Mouse (Mus musculus): ENCODE data around the gene Cfap74. TPM values are rescaled to one million over a fixed set of nuclear protein-coding genes. Genes with fewer than 3 reads are reported as not detected.

Gene Cfap74
- polyA plus RNA-seq, 1 experiment from 2014 or later, result 6.4 TPM

DNA sequence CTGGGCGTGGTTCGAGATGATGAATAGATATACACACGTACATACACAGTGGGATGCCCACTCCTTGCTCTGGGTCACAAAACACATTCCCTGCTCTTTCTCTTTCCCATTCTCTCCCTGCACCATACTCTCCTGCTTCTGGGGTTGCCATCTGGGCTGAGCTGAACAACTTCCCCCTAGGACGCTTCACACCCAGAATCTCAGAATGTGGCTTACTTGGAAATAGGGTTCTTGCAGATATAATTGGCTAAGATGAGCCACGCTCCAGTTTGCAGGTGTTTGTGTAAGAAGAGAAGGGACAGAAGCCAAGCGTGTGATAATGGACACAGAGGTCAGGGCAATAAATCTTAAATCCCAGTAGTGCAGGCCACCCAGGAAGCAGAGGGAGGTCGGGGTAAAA, 27.0 kb upstream of the Cfap74 start:
- H3K27me3 ChIP-seq, result peaks cover 11% of the 10 kb centered on the region
- H3K4me2 ChIP-seq, result no peak overlapping the region
- H3K4me1 ChIP-seq, result no peaks in the 10 kb centered on the region
- ATAC-seq (ENCODE audit: low FRiP score), result no peak
- H3K27ac ChIP-seq, result no peak overlapping the region
- no peaks in the 10 kb centered on the region for H3K36me3 ChIP-seq (replicated peaks)
- no peaks in the 10 kb centered on the region for H3K9me3 ChIP-seq
- 65% methylated on average over 7 of the region's 7 CpGs for WGBS
- H3K4me3 ChIP-seq (replicated peaks), result no peak overlapping the region
- H3K9ac ChIP-seq, result no peak overlapping the region

DNA sequence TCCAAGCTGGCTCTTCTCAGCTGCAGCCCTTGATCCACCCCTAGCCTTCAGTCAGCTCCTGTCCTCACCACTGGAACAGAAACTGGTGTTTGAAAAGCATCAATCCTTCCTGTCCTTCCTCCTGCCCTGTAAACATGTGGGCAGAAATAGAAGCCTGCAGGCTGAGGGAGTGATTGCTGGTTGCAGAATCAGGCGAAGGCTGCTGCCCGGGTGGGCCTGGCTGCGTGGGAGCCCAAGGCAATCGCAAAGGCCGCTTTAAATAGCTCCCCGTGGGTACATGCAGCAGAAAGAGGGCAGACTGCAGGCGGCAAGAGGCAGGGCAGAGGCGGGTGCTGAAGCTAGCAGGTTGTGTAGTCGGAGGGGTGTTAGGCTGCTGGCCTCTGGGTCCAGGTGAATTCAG, 26.2 kb upstream of the Cfap74 start:
- no peaks in the 10 kb centered on the region for H3K4me1 ChIP-seq
- no peak overlapping the region for H3K4me2 ChIP-seq
- no peak overlapping the region for H3K4me3 ChIP-seq (replicated peaks)
- H3K9me3 ChIP-seq, result no peaks in the 10 kb centered on the region
- peaks cover 11% of the 10 kb centered on the region for H3K27me3 ChIP-seq
- H3K9ac ChIP-seq, result no peak overlapping the region
- no peak overlapping the region for H3K27ac ChIP-seq
- H3K36me3 ChIP-seq (replicated peaks), result no peaks in the 10 kb centered on the region
- WGBS, result 21% methylated on average over 9 of the region's 9 CpGs
- no peak for ATAC-seq (ENCODE audit: low FRiP score)

DNA sequence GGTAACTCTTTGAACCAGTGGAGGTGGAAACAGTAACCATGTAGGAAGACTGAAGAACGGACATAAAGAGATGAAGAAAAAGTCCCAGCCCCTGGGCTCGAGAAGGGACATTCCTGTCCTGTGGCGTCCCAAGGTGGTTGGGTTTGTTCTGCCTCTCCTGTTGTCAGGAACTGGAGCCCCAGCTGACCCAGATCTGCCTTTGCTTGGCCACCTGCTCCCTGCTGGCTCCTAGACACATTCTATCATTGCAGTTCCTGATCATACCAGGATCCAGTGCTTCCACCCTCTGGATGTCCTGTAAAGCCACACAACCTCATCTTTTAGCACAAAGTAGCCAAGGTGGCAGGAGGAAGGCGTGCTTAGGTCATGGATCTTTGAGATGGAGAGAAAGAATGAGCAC, 25.7 kb upstream of the Cfap74 start:
- 82% methylated on average over 4 of the region's 4 CpGs for WGBS
- H3K9ac ChIP-seq, result no peak overlapping the region
- no peak for ATAC-seq (ENCODE audit: low FRiP score)

DNA sequence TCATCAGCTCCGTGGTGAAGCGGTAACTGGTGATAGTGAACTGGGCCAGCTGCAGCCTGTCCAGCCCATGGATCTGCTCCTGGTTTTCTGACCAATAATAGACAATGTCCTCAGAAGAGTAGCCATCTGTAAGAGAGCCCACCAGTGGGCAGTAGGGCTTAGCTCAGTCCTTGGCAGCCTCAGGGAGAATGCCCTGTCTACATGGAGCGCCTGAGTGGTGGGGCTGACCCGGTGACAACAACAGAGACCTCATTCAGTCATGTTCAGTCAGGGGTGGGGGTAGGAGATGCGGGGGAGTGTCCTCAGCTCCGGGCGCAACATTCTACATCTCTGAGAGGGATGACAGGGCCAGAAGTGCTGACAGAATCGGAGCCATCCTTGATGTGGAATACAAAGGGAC, 21.8 kb upstream of the Cfap74 start:
- H3K27me3 ChIP-seq, result peaks cover 11% of the 10 kb centered on the region
- no peak overlapping the region for H3K4me2 ChIP-seq
- no peak overlapping the region for H3K9ac ChIP-seq
- 81% methylated on average over 8 of the region's 8 CpGs for WGBS
- no peaks in the 10 kb centered on the region for H3K4me1 ChIP-seq
- no peak overlapping the region for H3K4me3 ChIP-seq (replicated peaks)
- ATAC-seq (ENCODE audit: low FRiP score), result no peak
- no peak overlapping the region for H3K27ac ChIP-seq
- no peaks in the 10 kb centered on the region for H3K9me3 ChIP-seq
- no peaks in the 10 kb centered on the region for H3K36me3 ChIP-seq (replicated peaks)

More for the DNA sequence above, 25.7 kb upstream of the Cfap74 start:
- no peaks in the 10 kb centered on the region for H3K9me3 ChIP-seq
- H3K27ac ChIP-seq, result no peak overlapping the region
- no peaks in the 10 kb centered on the region for H3K36me3 ChIP-seq (replicated peaks)
- H3K4me3 ChIP-seq (replicated peaks), result no peak overlapping the region
- peaks cover 11% of the 10 kb centered on the region for H3K27me3 ChIP-seq
- H3K4me1 ChIP-seq, result no peaks in the 10 kb centered on the region
- H3K4me2 ChIP-seq, result no peak overlapping the region

DNA sequence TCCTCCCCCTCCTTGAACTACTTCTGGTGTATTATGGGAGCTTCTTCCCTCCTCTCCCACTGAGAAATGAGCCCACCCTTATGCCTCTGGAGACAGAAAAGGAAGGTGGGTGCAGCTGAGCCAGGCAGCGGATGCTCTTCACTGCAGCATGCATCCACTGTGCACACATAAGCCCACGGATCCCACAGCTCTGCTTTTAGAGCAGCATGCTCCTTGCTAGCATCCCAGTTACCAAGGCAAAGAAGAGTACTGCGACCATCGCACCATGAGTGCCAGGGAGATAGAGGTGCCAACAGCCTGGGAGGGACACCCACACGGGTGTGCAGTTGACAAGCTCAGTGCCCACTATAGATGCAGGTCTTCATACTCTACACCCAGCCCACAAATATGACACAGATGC, 13.5 kb upstream of the Cfap74 start:
- peaks cover 63% of the 10 kb centered on the region for H3K27me3 ChIP-seq
- no peak overlapping the region for H3K4me2 ChIP-seq
- H3K4me3 ChIP-seq (replicated peaks), result no peak overlapping the region
- H3K36me3 ChIP-seq (replicated peaks), result no peaks in the 10 kb centered on the region
- WGBS, result 90% methylated on average over 5 of the region's 5 CpGs
- peaks cover 10% of the 10 kb centered on the region for H3K4me1 ChIP-seq
- no peak overlapping the region for H3K9ac ChIP-seq
- H3K9me3 ChIP-seq, result no peaks in the 10 kb centered on the region
- H3K27ac ChIP-seq, result no peak overlapping the region
- no peak for ATAC-seq (ENCODE audit: low FRiP score)

DNA sequence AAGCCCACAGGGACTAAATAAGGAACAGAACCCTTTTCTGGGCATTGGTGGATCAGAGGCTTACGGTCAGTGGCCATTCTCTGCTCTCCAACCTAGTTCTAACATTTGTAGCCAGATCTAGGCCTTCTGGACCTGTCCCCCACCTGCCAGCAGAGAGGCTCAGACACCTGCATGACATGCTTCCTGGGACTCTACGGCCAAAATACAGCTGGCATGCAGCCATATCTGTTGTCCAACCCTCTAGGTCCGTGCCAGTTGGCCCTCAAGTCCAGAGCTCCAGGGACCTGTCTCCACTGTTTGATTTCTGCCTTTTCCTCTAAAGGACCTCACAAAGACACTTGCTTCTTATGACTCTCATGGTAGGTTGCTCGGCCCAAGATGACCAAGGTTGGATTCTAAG, 12.2 kb upstream of the Cfap74 start:
- ATAC-seq (ENCODE audit: low FRiP score), result no peak
- no peaks in the 10 kb centered on the region for H3K9me3 ChIP-seq
- H3K9ac ChIP-seq, result no peak overlapping the region
- no peak overlapping the region for H3K4me2 ChIP-seq
- H3K4me1 ChIP-seq, result peaks cover 10% of the 10 kb centered on the region
- H3K36me3 ChIP-seq (replicated peaks), result no peaks in the 10 kb centered on the region
- 90% methylated on average over 4 of the region's 4 CpGs for WGBS
- no peak overlapping the region for H3K27ac ChIP-seq
- peaks cover 67% of the 10 kb centered on the region for H3K27me3 ChIP-seq
- H3K4me3 ChIP-seq (replicated peaks), result no peak overlapping the region

DNA sequence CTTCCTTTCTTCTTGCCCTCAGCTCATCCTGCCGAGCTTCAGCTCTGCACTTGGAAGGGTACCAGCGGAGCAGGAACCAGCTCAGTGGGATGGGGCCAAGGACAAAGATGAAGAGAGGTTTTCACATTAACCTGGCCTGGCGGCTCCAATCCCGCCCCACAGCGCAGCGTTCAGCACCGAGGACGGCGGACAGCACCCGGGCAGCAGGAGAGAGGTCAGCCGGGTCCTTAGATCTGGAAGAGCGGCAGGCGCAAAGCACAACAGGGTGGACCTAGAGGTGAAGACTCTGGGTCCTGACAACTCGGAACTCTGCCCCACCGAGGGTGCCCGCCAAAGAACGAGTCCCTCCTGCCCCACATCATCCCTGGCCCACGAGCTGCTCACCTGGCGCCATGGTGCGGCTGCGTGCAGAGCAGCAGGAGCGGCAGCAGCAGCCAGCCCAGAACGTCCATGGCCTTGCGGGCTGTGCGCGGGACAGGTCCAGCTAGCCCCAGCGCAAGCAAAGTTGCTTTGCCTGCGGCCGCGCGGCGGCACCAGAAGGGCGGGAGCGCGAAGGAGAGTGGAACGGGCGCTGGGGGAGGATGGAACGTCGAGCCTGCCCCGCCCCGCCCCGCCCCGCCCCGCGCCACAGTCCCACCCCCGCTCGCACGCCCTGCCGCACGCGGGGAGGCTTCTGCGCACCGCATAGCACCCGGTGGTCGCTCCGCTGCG, 11.3 kb upstream of the Cfap74 start, which contains the start of gene Gabrd:
TSS of gene Gabrd (minus strand) at position 602 of the 711 bp plus-strand sequence.
- Histone ChIP-seq H3K36me3 (replicated peaks) (no peaks in the 10 kb centered on the region), H3K4me3 (replicated peaks) (peak within 1 kb of the TSS; percentile 42), H3K9me3 (no peaks in the 10 kb centered on the region), H3K27me3 (peaks cover 67% of the 10 kb centered on the region), H3K27ac (no peak within 1 kb of the TSS), H3K9ac (peak within 1 kb of the TSS; percentile 21; the same call in 1 of the 2 replicates), H3K4me2 (peak within 1 kb of the TSS; percentile 72), H3K4me1 (peaks cover 10% of the 10 kb centered on the region)
- WGBS, result under 1% methylated on average over 55 of the region's 57 CpGs
- 0 out of 2 replicates have a peak, but pooled peaks have one; percentile 41 for ATAC-seq (ENCODE audit: low FRiP score)

DNA sequence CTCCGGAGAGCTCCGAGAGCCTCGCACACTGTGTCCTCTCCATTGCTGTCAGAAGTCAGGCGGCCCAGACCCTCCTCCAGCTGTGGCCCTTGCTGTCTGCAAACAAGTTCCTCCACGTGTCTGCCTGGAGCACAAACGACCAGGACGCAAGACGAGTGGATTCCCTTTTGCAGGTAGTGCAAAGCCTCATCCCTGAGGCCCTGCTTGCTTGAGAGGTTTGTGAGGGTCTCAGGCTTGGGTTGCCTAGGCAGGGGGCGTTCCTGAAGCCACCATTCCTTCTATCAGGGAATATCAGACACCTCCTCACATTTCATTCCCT, 10.8 kb upstream of the Cfap74 start:
- H3K27ac ChIP-seq, result no peak overlapping the region
- H3K4me2 ChIP-seq, result peak overlapping the region; percentile 72
- H3K9me3 ChIP-seq, result no peaks in the 10 kb centered on the region
- H3K9ac ChIP-seq, result 0 out of 2 replicates have a peak overlapping the region, but pooled peaks have one; percentile 21
- H3K27me3 ChIP-seq, result peaks cover 67% of the 10 kb centered on the region
- peak overlapping the region; percentile 42 for H3K4me3 ChIP-seq (replicated peaks)
- ATAC-seq (ENCODE audit: low FRiP score), result no peak
- no peaks in the 10 kb centered on the region for H3K36me3 ChIP-seq (replicated peaks)
- WGBS, result 7% methylated on average over 8 of the region's 9 CpGs
- H3K4me1 ChIP-seq, result peaks cover 10% of the 10 kb centered on the region

DNA sequence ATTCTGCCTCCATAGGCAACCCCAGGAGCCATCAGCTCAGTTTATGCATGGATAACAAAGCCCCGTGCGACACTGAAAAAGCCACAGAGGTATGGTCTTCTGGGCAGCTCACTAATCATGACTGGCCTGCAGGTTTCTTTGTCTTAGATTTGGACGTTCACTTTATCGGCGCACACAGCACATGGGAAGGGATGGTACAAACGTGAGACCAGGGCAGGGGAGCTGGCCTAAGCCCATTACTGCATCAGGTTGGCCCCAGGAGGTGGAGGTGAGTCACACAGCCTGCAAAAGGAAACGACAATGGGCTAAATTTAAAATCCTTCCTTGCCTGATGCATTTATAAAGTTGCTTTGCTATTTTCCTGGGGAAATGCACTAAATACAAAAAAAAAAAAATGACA, 7.9 kb upstream of the Cfap74 start:
- Histone ChIP-seq H3K9me3 (no peaks in the 10 kb centered on the region), H3K27me3 (peaks cover 43% of the 10 kb centered on the region), H3K36me3 (replicated peaks) (no peaks in the 10 kb centered on the region), H3K4me3 (replicated peaks) (no peak overlapping the region), H3K4me2 (no peak overlapping the region), H3K27ac (no peak overlapping the region), H3K4me1 (peaks cover 10% of the 10 kb centered on the region), H3K9ac (no peak overlapping the region)
- 72% methylated on average over 7 of the region's 7 CpGs for WGBS
- no peak for ATAC-seq (ENCODE audit: low FRiP score)

DNA sequence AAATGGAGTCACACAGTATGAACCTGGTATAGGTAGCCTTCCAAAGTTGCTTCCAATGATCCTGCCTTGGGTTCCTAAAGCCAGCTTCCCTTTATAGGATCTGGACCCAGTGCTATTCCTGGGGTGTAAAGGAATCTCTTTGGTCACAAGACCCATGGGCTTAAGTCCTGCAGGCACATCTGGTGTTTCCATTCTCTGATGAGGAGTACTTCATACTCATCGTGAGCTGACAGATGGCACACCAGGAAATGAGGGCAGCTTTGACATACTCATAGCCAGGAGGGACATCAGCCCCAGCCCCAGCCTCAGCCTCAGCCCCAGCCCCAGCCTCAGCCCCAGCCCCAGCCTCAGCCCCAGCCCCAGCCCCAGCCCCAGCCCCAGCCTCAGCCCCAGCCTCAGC, 6.5 kb upstream of the Cfap74 start:
- H3K27ac ChIP-seq, result no peak overlapping the region
- no peak overlapping the region for H3K9ac ChIP-seq
- no peak for ATAC-seq (ENCODE audit: low FRiP score)
- H3K36me3 ChIP-seq (replicated peaks), result no peaks in the 10 kb centered on the region
- H3K27me3 ChIP-seq, result peaks cover 30% of the 10 kb centered on the region
- peaks cover 7% of the 10 kb centered on the region for H3K4me1 ChIP-seq
- WGBS, result 87% methylated on average over 1 of the region's 1 CpGs
- H3K4me2 ChIP-seq, result no peak overlapping the region
- no peak overlapping the region for H3K4me3 ChIP-seq (replicated peaks)
- H3K9me3 ChIP-seq, result no peaks in the 10 kb centered on the region

DNA sequence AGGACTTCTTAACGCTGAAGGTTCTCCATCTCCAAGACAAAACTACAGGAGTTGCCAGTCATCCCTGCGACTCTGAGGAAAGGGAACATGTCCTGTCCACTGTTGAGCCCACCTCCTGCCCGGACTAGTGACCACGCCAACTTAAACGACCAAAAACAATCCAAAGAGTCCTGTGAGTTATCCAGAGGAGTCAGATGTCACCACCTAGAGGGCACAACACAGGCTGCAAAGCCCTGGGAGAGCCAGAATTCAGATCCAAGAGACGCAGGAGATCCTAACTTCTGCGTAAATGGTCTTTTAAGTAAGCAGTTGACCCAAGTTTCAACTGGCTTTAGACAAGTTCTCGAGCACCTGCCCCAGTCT, 314 bp upstream of the Cfap74 start:
- no peaks in the 10 kb centered on the region for H3K9me3 ChIP-seq
- H3K36me3 ChIP-seq (replicated peaks), result no peaks in the 10 kb centered on the region
- peak overlapping the region; percentile 89 for H3K4me2 ChIP-seq
- ATAC-seq (ENCODE audit: low FRiP score), result peak; percentile 45; the same call in 1 of the 2 replicates
- peak overlapping the region; percentile 57 for H3K4me3 ChIP-seq (replicated peaks)
- H3K27me3 ChIP-seq, result no peaks in the 10 kb centered on the region
- peaks cover 15% of the 10 kb centered on the region for H3K4me1 ChIP-seq
- H3K9ac ChIP-seq, result peak overlapping the region; percentile 55
- 2% methylated on average over 8 of the region's 8 CpGs for WGBS
- H3K27ac ChIP-seq, result 0 out of 2 replicates have a peak overlapping the region, but pooled peaks have one; percentile 47

DNA sequence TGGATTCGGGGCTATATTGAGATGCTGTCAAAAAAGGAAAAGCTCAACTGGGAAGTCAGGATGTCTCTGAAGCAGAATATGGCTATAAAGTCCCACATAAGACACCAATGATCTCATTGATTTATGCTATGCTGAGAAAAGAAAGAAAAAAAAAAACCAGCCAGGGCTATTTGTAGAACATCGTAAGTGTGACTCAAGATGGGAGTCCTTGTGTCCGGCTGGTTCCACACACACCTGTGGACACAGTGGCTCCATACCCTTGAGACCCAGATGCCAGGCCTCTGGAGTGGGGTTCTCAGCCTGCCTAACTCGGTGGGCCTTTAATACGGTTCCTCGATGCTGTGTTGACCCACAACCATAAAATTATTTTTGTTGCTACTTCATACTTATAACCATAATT, 3.1 kb downstream of the Cfap74 start:
- no peaks in the 10 kb centered on the region for H3K27me3 ChIP-seq
- no peaks in the 10 kb centered on the region for H3K9me3 ChIP-seq
- no peak overlapping the region for H3K27ac ChIP-seq
- 93% methylated on average over 6 of the region's 6 CpGs for WGBS
- H3K4me1 ChIP-seq, result peaks cover 15% of the 10 kb centered on the region
- ATAC-seq (ENCODE audit: low FRiP score), result no peak
- no peak overlapping the region for H3K4me3 ChIP-seq (replicated peaks)
- no peaks in the 10 kb centered on the region for H3K36me3 ChIP-seq (replicated peaks)
- no peak overlapping the region for H3K4me2 ChIP-seq
- H3K9ac ChIP-seq, result no peak overlapping the region

DNA sequence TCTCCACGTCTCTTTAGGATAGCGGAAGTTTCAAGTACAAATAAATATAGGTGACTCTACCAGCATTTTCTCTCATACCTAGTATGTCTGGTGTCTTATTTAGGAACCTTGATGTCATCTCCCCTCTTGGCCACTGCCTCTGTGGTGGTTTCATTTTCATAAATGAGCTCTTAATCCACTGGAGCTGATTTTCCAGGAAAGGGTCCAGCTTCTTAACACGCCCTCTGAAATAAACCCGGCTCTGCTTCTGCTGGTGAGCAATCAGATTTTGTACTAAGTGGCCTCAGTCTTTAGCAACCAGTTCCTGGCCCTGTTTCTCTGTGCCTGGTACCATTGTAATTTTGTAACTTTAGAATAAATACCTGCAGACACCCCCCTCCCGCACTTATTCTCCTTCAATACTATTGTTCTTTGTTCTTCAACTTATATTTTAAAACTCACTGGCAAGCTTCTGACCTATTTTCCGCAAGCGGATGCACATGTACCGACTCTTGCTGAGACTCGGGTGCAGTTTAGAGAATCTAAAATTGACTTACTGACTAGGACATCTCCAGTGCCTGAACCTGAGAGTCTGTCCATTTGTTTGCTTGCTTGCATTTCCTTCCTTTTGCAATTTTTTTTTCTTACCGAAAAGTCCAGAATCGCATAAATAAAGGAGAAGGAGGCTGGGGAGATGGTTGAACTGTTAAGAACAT, 4.8 kb downstream of the Cfap74 start:
- H3K4me1 ChIP-seq, result peaks cover 10% of the 10 kb centered on the region
- no peak overlapping the region for H3K27ac ChIP-seq
- WGBS, result 94% methylated on average over 11 of the region's 11 CpGs
- no peak overlapping the region for H3K4me3 ChIP-seq (replicated peaks)
- no peaks in the 10 kb centered on the region for H3K36me3 ChIP-seq (replicated peaks)
- H3K27me3 ChIP-seq, result no peaks in the 10 kb centered on the region
- H3K4me2 ChIP-seq, result no peak overlapping the region
- no peaks in the 10 kb centered on the region for H3K9me3 ChIP-seq
- no peak for ATAC-seq (ENCODE audit: low FRiP score)
- no peak overlapping the region for H3K9ac ChIP-seq

All from forebrain, embryonic 12.5 days (tissue).